Mouse (Mus musculus) C3H10T1/2 (cell line): ENCODE results near the gene Draxin. TPM values are rescaled to one million over a fixed set of nuclear protein-coding genes. Genes with fewer than 3 reads are reported as not detected.

Experiments
- polyA plus RNA-seq, 2 experiments: library from polyadenylated mRNA; unstranded; fragments of >200 nt; fragmentation: generic; extraction: Trizol; gene quantifications; one replicate each; pipeline ENCODE4 v1.2.1; 2012; ENCODE audit warnings: missing spikeins in 2 of 2

Gene Draxin
- polyA plus RNA-seq: under 1 TPM; under 0.01 to 0.14 TPM

DNA sequence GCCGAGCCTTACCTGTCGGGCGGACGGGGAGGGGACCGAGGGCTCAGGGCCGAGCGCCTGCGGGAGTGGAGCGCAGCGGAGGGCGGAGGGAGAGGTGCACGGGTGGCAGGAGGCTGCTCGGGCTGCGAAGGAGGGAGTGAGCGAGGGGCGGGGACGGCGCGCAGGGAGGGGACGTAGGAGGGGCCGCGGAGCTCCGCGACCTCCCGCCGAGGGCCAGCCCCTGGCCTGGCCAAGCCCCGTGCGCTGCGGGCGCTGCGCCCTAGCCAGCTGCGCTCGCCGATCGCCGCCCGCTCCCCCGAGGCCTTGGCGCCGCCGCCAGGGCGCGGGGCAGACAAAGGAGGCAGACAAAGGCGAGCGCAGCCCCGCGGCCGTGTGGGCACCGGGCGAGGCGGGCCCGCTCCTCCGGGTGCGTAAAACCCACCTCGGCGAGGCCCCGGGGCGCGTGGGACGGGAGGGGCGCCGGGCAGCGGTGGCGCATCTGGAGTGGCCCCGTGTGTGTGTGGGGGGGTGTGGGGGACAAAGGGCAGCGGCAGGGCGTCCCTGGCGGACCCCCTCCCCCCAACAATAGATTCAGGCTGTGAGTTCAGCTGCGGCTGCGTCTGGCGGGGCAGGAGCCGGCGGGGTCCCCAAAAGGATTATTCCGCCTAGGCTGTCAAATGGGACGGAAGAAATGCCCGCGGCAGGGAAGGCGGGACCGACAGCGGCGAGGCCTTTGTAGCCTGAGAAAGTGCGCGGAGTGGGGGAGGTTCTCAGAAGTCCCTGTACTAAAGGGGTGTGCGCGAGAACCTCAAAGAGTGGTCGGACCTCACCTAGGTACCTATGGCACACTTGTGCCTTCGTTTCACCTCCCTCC lies at the start of gene Draxin:
Draxin (minus strand) TSS at position 138 of the 853 bp plus-strand sequence.

DNA sequence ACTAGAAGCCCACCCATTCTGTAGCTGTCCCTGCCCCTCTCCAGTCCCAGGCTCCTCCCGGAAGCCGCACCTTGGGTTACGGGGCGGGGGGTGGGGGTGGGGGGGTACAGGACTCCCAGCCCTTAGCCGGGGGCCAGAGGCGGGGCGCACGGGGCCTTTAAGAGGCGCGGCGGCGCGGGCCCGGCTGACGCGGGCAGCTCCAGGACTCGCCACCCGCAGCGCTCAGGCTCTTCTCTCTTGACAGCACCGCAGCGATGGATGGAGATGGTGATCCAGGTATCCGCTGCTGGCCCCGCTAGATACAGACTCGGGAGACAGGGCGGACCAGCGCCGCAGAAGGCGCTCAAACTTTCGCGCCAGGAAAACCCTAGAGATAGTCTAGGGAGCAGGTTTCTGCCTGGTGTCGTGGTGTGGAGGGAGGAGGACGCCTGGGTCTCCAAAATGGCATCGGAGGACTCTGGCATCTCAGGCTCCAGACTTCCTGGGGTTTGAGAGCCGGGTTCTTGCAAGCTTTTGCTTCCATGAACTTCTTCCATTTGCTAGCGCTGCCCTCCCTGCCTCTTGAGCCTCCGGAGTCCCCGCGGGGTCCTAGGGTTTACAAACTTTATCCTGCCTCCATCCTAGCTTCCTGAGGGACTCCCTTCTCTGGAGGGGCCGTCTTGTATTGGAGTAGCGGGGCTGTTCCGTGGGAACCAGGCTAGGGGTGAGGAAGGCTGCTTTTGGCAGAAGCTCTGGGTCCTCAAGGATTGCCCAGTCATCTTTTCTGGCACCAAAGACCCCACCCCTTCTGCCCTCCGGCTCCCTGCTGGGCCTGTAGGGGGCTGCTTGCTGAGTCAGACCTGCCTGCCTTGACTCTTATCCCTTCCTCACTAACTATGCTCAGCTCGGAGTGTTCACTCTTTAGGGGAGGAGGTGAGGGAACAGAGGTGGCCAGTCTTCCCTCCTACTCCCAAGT lies 30.2 kb upstream of the Draxin start, which contains the start of the genes Fbxo44 and Fbxo2:
Fbxo44 (minus strand) TSS at position 47 of the 955 bp plus-strand sequence.
Fbxo2 (plus strand) TSS at position 186 of the 955 bp plus-strand sequence.

DNA sequence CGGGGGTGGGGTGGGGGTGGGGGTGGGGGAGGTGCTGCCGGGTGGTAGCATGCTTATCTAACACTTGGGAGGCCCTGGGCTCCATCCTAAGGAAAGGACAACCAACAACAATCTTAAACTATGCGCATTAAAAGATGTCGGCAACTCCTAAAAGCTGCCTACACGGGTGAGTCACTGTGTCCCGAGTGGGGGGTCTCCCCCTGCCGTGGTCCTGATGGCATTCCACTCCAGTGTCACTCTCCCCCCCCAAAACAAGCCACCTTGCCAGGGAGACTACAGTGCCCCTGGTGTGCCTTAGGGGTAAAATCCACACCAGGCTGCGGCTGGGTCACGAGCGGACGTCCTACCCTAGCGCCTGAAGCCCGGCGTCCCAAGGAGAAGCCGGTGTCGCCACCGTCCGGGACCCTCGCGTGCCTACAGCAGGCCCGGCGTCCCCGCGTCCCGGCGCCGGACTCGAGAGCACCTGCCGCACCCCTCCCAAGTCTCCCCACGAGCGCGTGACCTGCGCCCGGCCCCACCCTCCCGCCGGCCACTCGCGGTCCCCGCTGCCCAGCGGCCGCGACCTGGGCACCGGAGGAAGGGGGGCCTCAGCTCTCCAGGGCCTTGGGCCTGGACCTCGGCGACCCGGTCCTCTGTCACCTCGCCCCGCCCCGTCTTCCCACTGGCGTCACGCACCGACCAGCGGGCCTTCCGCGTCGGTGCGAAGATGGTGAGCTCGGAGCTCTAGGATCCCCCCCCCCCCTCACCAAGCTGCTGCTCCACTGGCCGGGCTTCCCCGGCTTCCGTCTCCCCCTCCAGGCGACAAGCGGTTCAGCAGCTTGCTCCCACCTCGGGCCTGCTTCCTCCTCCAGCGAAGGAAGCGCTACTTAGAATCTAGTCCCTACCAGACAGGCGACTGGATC lies 21.0 kb upstream of the Draxin start, which contains the start of gene Fbxo6:
Fbxo6 (minus strand) TSS at position 874 of the 902 bp plus-strand sequence.

DNA sequence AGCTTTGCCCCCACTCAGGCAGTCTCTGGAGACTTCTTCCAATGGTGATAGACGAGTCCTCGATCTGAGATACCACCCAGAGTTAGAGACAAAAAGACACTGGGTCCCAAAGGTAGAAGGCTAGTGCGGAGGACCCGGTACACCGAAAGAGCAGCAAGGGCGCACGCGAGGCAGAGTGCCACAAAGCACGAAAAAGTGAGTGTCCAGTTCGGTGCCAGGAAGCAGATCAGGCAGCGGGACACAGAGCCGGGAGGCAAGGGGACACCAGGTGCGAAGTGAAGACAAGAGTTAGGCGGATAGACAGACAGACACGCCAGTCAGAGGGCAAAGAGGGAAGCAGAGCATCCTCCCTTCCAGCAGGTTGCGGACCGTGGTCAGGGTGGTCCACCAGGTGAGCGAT lies 365 bp downstream of the Draxin start, which contains the start of gene Mad2l2:
Mad2l2 (plus strand) TSS at position 252 of the 400 bp plus-strand sequence.

DNA sequence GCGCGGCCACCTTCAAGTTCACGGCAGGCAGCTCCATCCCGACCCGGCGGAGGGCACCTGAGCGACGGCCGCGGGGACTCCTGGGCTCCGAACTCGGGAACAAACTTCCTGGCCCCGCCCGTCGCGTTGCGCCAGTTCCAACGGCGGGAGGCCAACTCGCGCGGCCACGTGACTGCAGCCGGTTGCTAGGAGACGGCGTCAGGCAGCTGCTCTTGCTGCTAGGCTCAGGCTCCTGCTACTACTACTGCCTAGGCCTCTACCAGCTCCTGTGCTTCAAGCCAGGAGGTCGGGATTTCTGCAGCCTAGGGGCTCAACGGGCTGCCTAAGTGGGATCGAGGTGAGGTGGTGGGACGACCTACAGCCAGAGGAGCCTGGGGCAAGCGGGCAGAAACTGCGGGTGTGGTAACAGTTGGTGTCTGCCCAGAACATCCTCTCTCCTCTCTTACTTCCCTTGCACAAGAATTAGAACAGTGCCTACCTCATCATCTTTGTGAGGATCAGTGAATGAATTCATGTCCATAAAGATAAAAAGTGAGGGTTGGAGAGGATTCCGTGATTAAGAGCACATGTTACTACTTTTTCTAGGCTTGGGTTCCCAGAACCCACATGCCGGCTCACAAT lies 42.5 kb downstream of the Draxin start, which contains the start of gene Agtrap:
Agtrap (minus strand) TSS at position 125 of the 621 bp plus-strand sequence.

Other genes with a start within 250 kb of the Draxin start
- gene Mfn2, start 226.0 kb downstream of the Draxin start, polyA plus RNA-seq: 10 to 100 TPM; 21.7 to 28.1 TPM
- 10 to 100 TPM; 25.9 to 69.0 TPM for gene Plod1, start 193.9 kb downstream of the Draxin start, polyA plus RNA-seq
- 10 to 100 TPM; 15.3 to 43.6 TPM for gene 2510039O18Rik, start 189.8 kb downstream of the Draxin start, polyA plus RNA-seq
- not detected for gene Nppb, start 144.9 kb downstream of the Draxin start, polyA plus RNA-seq
- gene Nppa, start 130.0 kb downstream of the Draxin start, polyA plus RNA-seq: not detected
- gene Clcn6, start 91.9 kb downstream of the Draxin start, polyA plus RNA-seq: 1 to 10 TPM; 1.5 to 7.3 TPM
- gene Mthfr, start 91.6 kb downstream of the Draxin start, polyA plus RNA-seq: 10 to 100 TPM in 1 of 2 experiments, 1 to 10 TPM in 1; 4.5 to 16.9 TPM
- gene Agtrap, start 42.7 kb downstream of the Draxin start, polyA plus RNA-seq: 10 to 100 TPM; 17.7 TPM
- gene Mad2l2, start 314 bp downstream of the Draxin start, polyA plus RNA-seq: 10 to 100 TPM; 29.3 to 46.0 TPM
- 10 to 100 TPM; 66.2 to 95.0 TPM for gene Fbxo6, start 21.4 kb upstream of the Draxin start, polyA plus RNA-seq
- gene Fbxo44, start 29.8 kb upstream of the Draxin start, polyA plus RNA-seq: 1 to 10 TPM in 1 of 2 experiments, under 1 TPM in 1; 0.50 to 2.3 TPM
- 1 to 10 TPM; 1.2 to 2.9 TPM for gene Fbxo2, start 29.9 kb upstream of the Draxin start, polyA plus RNA-seq
- gene Disp3, start 157.3 kb upstream of the Draxin start, polyA plus RNA-seq: under 1 TPM in 1 of 2 experiments, not detected in 1; under 0.01 TPM